Comparison of ENCODE assay signal across 26 mouse cellular contexts in the genomic region with DNA sequence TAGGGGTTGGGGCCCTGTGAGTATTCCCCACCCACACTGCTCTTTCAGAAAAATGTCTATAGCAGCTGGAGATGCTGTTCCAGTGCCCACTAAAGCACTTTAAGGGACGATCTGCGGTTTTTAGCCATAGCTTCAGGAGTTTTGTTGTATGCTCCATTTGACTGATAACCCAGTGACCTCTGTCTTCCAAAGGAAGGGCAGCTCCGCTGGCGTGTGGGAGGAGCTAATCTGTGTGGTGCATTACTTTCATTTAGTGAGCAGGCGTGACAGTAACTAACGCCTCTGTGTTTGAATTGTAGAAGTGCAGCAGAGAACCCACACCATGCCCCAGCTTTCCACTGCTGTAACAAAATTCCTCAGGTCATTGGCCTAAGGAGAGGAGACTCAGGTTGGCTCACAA. TPM values are rescaled to one million over a fixed set of nuclear protein-coding genes. Genes with fewer than 3 reads are reported as not detected.
A peak's percentile ranks its signal among the peaks of the same experiment; 100 is the strongest.
DNase-seq lines count a peak whose midpoint lies in the region; ATAC-seq and TF ChIP-seq lines count a peak whose summit lies in the region.
"Had no signal": no experiment of that assay in that cellular context is flagged by ENCODE, and none has a peak within 500 bp of the region (broad histone marks: within the 10 kb centered on the region; RNA-seq: fewer than 3 reads in every experiment).

No protein-coding gene starts in this region.

- 14% methylated on average over 6 of the region's 6 CpGs for WGBS in liver, adult 2 months
- 47% methylated on average over 6 of the region's 6 CpGs for WGBS in liver, embryonic 12.5 days (ENCODE audit: insufficient replicate concordance)

- H3K79me2 ChIP-seq in liver, adult 2 months (ENCODE audit: control insufficient read depth, insufficient read depth, low read length) = no peaks in the 10 kb centered on the region

- no peaks in the 10 kb centered on the region for H3K9me3 ChIP-seq in liver, embryonic 12.5 days (replicated peaks)
- H3K9me3 ChIP-seq: embryonic facial prominence, embryonic 15.5 days; forebrain, embryonic 10.5 days; heart, embryonic 10.5 days; hindbrain, embryonic 12.5 days had no signal

- TF ChIP-seq CTCF in liver, adult 2 months (IDR thresholded peaks at IDR 0.05; ENCODE audit: low read depth, low read length) = no peak

- no peak overlapping the region for H3K4me2 ChIP-seq in liver, embryonic 12.5 days
- H3K4me2 ChIP-seq: embryonic facial prominence, embryonic 15.5 days; hindbrain, embryonic 12.5 days had no signal

- H3K4me1 ChIP-seq in liver, adult 2 months (ENCODE audit: control insufficient read depth, insufficient read depth, low read length) = 0 out of 2 replicates have a peak, but pooled peaks cover 2% of the 10 kb centered on the region
- no peaks in the 10 kb centered on the region for H3K4me1 ChIP-seq in liver, embryonic 12.5 days
- peaks cover 9% of the 10 kb centered on the region for H3K4me1 ChIP-seq in brown adipose tissue, adult 24 weeks (ENCODE audit: control insufficient read depth, insufficient read depth, insufficient read length, low read length)

- no peak for TF ChIP-seq POLR2A in liver, adult 2 months (IDR thresholded peaks at IDR 0.05; ENCODE audit: extremely low read depth, insufficient read depth, low read length)

- no peaks in the 10 kb centered on the region for H3K36me3 ChIP-seq in liver, adult 2 months (ENCODE audit: control insufficient read depth, insufficient read depth, low read length)
- no peaks in the 10 kb centered on the region for H3K36me3 ChIP-seq in liver, embryonic 12.5 days
- H3K36me3 ChIP-seq: embryonic facial prominence, embryonic 15.5 days; forebrain, embryonic 10.5 days; heart, embryonic 10.5 days; hindbrain, embryonic 12.5 days had no signal

- no peak overlapping the region for H3K9ac ChIP-seq in liver, adult 2 months (ENCODE audit: low read depth, low read length)
- H3K9ac ChIP-seq in liver, embryonic 12.5 days = no peak overlapping the region
- H3K9ac ChIP-seq: embryonic facial prominence, embryonic 15.5 days; hindbrain, embryonic 12.5 days had no signal

- DNase-seq in adrenal gland, adult 8-10 months = peak; percentile 4
- DNase-seq in adrenal gland, postnatal 25 days = no peak
- DNase-seq in embryo, embryonic 10 days (ENCODE audit: low spot score) = peak; percentile 10
- DNase-seq in embryo, embryonic 10.5 days (ENCODE audit: low spot score) = no peak
- DNase-seq in liver, adult 2 months (ENCODE audit: extremely low read depth, low read depth, low spot score) = peak; percentile 46
- no peak for DNase-seq in spleen, postnatal 10 days (ENCODE audit: low spot score in 2 of 2)
- DNase-seq: cerebellum, adult 8-10 months; cerebellum, postnatal 36 days; embryo, embryonic 11 days; gastrocnemius, adult 2 months; gastrocnemius, postnatal 25 days; heart, postnatal 10 days; heart, postnatal 4 days had no signal

- no peak for ATAC-seq in liver, embryonic 12.5 days
- ATAC-seq: activated CD4-positive, CD25-positive, alpha-beta regulatory T cell, adult 4 months; forebrain, embryonic 14.5 days; hindbrain, embryonic 16.5 days; inflammation-experienced regulatory T-cells, adult 6 months; intestine, postnatal 0 days had no signal

- no peak overlapping the region for H3K27ac ChIP-seq in liver, adult 2 months (replicated peaks; ENCODE audit: insufficient read depth, low read depth, low read length)
- no peak overlapping the region for H3K27ac ChIP-seq in liver, embryonic 12.5 days
- peak overlapping the region; percentile 79 for H3K27ac ChIP-seq in brown adipose tissue, adult 24 weeks (replicated peaks; ENCODE audit: low read depth, low read length)
- H3K27ac ChIP-seq: embryonic facial prominence, embryonic 15.5 days; forebrain, embryonic 10.5 days; gastrocnemius, adult 2 months; heart, embryonic 10.5 days; hindbrain, embryonic 12.5 days had no signal

- H3K4me3 ChIP-seq in liver, adult 2 months (ENCODE audit: insufficient read depth, low read depth, low read length) = no peak overlapping the region
- H3K4me3 ChIP-seq in liver, embryonic 12.5 days = no peak overlapping the region
- no peak overlapping the region for H3K4me3 ChIP-seq in brown adipose tissue, adult 24 weeks (ENCODE audit: insufficient read depth, low read depth, low read length)
- H3K4me3 ChIP-seq: embryonic facial prominence, embryonic 15.5 days; erythroblast, embryonic 14.5 days; forebrain, embryonic 10.5 days; gastrocnemius, adult 2 months; heart, embryonic 10.5 days; hindbrain, embryonic 12.5 days had no signal

- no peaks in the 10 kb centered on the region; the same call in 1 of the 2 replicates for H3K27me3 ChIP-seq in liver, adult 2 months (ENCODE audit: control insufficient read depth, insufficient read depth, low read length)
- H3K27me3 ChIP-seq in liver, embryonic 12.5 days (replicated peaks) = no peaks in the 10 kb centered on the region
- H3K27me3 ChIP-seq: embryonic facial prominence, embryonic 15.5 days; hindbrain, embryonic 12.5 days had no signal

RNA-seq across cellular contexts. Expression of gene Rnf182, which starts 38.6 kb away (rescaled TPM):
- 1 to 10 TPM in 2 of 4 experiments, under 1 TPM in 2; 0.23 to 1.3 (median 0.79) TPM for total RNA-seq in adrenal gland, adult 8-10 months (2022)
- total RNA-seq in adrenal gland, postnatal 25 days (2021) = 0.86 and 0.91 TPM in 2 replicates
- total RNA-seq in liver, adult 2 months (2014; rRNA removed) = not detected in 2 replicates
- 0.02 TPM in 1 of 2 replicates, not detected in the other for polyA plus RNA-seq in liver, adult 2 months (2012; rRNA removed)
- polyA plus RNA-seq in liver, embryonic 12.5 days (2016; fragmentation: Nextera tagmentation; extraction: Ambion mirVana) = 0.19 and 0.20 TPM in 2 replicates
- polyA plus RNA-seq in brown adipose tissue, adult 24 weeks (2012; ENCODE audit: insufficient read depth, insufficient read length, missing spikeins) = 2.4 and 3.3 TPM in 2 replicates
- total RNA-seq: granulocyte monocyte progenitor cell, adult 5-6 weeks had no signal
- polyA plus RNA-seq: erythroblast, embryonic 14.5 days; inflammation-experienced regulatory T-cells, adult 6 months had no signal

Comparison
In these comparisons a context has a peak if more than half of its experiments do, and no peak if none do; other contexts are left out.
1. DNase-seq: peak in adrenal gland, adult 8-10 months (single experiment), embryo, embryonic 10 days (single experiment) and liver, adult 2 months (single experiment); none in adrenal gland, postnatal 25 days (single experiment), embryo, embryonic 10.5 days (single experiment) and spleen, postnatal 10 days (0 of 2).